Mouse (Mus musculus): ENCODE measurements around the gene Ccdc13.

Ccdc13 gene

DNA sequence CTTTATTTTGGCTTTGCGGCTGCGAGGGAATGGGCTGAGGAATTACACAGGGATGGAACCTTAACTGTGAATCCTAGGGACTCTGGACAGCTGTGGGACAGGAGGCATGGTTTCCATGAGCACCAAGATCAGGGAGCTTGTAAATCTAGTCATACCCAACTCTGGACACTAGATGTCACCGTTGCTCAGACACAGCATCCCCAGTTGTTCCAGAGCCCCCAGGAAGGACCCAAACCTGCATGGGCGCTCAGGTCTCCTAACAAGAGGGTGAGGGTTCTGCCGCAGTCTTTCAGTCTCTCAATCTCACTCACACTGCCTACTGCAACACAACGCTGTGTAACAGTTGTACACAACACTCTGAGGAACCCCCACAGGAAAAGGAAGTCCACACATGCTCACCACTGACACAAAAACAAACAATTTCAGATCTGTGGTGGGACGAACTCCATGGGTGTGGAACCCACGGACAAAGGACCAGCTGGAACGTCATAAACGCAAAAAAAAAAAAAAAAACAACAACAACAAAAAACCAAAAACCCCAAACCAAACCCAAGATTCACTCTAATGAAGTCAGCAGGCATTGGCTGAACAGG, 7.4 kb upstream of the Ccdc13 start:
- DNase-seq: peak; percentile 67

DNA sequence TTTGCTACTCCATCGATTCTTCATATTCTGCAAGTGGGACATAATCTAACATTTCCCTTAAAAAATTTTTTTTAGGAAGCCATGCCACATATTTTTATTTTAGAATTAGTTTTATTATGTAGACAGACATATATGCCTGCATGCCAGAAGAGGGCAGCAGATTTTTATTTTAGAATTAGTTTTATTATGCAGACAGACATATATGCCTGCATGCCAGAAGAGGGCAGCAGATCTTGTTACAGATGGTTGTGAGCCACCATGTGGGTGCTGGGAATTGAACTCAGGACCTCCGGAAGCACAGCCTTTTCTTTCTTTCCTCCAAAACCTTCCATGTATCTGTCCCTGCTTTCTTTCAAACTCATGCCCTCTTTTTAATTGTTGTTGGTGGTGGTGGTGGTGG, 3.7 kb upstream of the Ccdc13 start:
- no peak for DNase-seq

DNA sequence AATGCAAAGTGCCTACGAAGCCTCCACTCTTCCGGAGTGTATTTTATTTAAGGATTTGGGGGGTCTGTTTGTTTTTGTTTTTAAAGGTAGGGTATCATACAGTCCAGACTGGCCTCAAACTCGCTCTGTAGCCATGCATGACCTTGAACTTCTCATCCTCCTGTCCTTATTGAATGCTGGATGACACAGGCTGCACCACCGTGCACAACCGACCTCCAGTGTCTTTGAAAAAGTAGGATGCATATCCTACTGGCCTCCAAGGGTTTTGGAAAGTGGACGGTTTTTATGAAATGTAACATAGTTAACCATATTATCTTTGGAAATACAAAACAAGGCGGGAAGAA, 333 bp upstream of the Ccdc13 start:
- DNase-seq: no peak

DNA sequence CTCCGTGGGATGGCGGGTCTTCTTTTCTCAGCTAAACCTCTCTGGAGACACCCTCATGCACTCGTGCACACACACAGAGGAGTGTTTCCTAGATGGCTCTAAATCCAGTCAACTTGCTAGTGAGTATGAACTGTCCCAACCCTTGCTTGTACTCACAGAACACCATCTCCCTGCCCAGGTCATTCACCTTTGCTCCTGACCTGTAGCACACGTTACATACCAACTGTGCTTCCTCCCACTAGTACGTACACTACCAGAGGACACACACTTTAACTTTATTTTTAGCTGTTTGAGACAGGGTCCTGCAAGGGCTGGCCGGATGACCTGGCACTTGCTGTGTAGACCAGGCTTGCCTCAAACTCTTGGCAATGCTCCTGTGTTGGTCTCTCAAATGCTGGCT, 1.3 kb downstream of the Ccdc13 start:
- DNase-seq: no peak

DNA sequence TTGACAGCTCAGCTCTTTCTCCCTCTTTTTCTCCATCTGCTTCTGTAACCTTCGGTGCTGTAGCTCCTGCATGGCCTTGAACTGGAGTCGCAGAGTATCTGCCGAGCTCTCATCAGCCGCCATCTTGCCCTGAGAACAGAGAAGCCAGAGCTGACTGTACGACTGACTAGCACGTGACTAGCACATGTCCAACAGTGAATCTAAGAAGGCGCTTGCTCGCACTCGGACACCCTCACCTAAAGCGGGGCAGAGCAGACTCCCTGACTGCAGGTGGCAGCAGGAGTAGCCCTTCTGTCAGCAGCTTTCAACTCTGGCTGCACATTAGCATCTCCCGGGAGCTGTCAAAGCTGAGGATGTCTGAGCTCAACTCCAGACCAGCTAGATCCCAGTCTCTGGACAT, 5.4 kb downstream of the Ccdc13 start:
- DNase-seq: no peak

DNA sequence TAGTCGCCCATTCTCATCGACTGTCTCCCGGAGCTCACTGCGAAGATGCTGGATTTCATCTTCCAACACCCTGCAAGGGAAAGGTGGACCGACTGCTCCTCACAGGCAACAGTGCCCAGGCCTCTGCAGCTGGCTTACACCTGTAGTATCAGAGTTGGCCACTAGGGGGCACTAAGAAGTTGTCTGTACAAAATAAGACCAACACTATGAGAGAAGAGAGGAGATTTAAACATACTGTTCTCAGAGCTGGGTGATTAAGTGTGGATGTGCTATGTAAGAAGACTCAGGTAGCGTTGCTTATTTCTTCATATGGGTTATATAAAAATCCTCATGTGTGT, 8.3 kb downstream of the Ccdc13 start:
- DNase-seq: peak; percentile 79

DNA sequence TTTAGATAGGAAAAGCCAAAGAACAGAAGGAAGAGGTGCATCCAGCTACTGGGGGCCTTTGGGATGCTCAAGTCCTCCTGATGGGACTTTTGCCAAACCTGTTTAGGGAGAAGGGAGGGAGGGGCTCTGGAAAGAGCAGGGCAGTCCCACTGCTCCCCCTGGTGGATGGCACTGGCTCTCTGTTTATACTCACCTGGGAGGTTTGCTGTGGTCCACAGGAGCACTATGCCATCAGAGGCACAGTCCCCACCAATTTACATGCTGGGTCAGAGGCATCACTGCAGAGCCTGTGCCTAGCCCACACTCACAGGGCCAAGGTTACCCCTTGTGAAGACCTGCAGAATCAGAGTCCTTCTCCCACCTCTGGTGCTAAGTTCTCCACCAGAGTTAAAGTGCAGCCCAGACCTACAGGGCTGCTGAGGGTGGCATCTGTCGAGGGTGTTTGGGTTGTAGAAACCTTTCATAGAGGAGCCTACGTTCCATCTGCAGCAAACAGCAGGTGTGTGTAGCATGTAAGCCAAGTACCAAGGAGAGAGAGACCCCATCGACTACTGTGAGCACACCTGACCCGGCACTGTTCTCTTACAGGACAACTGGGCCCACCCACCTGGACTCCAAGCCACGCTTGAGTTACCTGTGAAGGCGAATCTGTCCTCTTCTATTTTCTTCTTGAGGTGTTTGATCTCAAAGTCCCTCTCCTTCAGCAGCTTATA, 8.9 kb downstream of the Ccdc13 start:
- peak; percentile 32 for DNase-seq

DNA sequence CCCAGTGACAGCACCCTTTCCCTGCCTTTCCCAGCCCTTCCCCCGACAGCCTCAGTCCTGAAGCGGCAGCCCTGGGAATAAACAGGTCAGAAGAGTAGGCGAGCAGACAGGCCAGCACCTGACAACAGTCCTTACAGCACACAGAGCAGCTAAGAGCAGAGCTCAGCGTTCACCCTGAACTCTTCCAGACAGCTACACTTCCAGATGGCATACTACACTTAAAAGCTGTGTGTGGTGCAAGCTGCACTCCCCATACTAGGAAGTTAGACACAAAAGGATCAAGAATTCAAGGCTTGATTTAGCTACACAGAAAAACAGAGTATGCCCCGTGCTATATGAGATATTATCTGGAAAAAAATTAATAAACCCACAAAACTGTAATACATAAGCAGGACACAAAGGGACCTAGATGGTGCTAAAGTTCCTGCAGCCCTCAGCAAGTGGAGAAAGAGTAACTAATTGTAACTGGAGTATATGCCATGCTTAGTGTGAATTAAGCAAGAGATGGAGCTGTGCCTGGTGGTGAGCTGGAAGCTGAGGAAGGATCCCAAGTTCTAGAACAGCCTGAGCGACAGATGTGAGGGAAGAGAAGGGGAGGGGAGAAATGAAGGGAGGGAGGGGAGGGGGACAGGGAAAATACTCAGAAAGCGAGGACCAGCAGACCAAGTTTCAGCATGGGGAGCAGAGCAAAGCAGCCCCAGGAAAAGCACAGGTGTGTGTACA, 9.8 kb downstream of the Ccdc13 start:
- DNase-seq: no peak

DNA sequence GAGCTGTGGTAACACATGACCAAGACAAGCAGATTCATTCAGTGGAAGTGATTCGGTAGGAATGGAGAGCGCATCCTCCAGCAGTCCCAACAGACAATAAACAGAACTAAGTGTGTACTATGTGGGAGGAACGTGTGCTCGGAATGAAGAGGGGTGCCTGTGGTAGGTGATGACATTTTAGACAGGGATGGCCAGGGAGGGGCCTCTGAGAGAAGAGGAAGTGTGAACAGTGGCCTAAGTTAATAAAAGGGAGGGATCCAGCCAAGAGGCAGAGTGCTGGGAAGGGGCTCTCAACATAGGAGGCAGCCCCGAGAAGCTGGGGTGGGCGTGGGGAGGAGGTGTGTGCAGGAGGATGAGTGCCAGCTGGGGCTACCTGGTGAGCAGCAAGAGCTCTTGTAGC, 10.9 kb downstream of the Ccdc13 start:
- no peak for DNase-seq

DNA sequence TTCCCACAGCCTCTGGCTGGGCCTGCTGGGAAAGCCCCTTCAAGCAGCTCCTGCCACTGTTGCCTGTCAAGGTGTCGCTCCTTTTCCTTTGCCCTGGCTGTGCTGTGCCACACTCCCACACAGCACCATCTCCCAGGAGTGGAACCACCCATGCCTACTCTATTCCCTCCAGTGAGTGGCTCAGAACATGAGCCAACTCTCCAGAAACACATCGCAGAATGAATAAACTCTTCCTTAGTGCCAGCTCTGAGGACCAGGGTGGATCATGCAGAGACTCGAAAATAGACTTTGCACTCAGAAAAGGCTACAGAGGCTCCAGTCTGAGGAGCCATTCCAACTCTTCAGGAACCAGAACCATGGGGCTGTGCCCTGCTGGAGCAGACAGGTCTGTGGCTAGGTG, 12.9 kb downstream of the Ccdc13 start:
- no peak for DNase-seq

DNA sequence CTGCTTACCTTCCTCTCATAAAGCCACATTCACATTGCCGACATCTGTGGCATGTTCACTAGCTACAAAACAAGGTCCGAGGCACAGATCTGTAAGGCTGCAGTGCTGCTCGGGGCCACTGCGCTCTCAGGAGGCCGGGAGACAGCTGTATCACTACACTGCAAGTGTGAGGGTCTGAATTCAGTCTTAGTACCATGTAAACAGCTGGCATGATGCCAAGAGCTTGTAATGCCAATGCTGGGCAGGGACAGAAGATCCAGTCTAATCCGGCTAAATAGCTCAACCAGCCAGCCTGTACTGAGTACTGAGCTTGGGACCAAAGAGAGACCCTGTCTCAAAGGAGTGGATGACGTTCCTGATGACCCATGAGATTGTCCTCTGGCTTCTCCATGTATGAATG, 15.3 kb downstream of the Ccdc13 start:
- no peak for DNase-seq

DNA sequence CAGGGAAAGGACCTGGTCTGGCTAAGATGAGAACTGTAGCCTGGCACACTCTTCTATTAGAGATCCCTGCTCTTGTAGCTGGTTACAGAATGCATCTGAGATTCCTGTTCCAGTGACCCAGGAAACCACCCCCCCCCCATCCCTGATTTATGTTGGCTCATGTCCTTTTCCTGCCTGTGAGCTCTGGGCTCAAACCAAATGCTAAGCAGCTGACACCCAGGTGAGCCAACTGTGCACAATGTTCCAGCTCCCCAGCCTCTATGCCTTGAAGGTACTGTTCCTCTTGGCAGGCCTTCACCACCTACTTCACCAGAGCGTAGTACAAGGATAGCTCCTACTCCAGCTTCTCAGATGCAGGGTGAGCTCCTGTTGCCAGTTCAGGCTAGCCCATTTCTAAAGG, 16.2 kb downstream of the Ccdc13 start:
- DNase-seq: no peak

DNA sequence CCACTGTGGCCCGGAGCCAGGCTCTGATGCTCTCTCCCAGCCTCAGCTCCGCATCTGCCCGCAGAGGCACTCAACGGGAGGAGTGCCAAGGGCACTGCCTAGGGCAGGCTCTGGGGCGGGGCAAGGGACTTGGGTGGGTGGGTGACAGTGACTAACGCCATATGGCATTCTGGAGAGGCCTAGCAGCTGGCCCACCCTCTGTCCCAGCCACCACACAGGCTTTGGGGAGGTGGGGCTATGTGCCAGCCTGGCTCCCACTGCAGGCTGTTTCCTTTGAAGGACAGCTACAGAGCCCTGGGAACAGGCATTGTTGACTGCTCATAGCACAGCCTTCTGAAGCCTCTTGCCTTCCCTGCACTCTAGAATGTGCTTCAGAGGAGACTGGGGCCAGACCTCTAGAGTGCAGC, 16.7 kb downstream of the Ccdc13 start:
- no peak for DNase-seq

DNA sequence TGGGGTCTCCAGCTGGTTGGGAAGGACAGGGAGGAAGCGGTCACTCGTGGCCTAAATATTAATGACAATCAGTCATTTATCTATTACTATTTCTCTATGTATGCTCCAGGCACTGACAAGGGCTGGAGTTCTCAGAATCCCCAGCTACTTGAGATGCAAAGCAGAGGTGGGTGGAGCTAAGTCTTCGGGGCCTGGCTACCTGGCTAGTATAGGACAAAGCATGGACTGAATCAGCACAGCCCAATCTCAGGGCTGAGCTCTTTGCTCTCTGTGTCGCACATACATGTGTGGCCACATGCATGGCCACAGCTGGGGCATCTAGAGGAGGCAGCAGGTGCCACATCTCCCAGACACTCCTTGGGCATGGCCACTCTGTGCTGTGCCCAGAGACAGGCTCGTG, 18.5 kb downstream of the Ccdc13 start:
- no peak for DNase-seq

DNA sequence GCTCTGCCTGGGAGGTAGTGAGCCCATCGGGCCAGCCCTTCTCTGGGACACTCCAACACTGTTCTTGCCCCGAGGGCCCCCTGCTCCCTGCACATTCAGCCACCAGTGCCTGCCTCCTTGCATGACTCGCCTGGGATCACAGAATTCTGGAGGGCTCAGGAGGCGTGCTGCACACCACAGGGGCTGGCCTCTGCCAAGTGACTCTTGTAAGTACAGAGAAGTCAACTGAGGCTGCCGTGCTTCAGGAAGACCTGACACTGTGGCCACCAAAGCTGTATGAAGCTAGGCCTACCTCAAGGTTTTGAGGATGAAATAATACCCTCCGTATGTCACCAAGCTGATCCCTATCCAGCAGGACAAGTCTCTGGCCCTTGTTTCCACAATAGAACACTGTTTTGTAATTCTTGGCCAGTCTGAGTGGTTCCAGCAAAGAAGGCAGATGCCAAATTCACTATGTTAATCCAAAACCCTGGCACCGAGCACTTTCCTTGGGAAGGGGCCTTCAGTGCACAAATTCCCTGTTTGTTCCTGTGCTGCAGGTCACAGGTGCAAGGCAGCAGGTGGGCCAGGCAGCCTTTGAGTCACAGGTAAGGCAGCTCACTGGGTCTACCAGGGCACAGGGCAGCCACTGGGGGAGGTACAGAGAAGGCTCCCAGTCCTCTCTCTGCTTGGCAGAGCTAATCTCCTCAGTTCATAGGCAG, 19.3 kb downstream of the Ccdc13 start:
- no peak for DNase-seq

DNA sequence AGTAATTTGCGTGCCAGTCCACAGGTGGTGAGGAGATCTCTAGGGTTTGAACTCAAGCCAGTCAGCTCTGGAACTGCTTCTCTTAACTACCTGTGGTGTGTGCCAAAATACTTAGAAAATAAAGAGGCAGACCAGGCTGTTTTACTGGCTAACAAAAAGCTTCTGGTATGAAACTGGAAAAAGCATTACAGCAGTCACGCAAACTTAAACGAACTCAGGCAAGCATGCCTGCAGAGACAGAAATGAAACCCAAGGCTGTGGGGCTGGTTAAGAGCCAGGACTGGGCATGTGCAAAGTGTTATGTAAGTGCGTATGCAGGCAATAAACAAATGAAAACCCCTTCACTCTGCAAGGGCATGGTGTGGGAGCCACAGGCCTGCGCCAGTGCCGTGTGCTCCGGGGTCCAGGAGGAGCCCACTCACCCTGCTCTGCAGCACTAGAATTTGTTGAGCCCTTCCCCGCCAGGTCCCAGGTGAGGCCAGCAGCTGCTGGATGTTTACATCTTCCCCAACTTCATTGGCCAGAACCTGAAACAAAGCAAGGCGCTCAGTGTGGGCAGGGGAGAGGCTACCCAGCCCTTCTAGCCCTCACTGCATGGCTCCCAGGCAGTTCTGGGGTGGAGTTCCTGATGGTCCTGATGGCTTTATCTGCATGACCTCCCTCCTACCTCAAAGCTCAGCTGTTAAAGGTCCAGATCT, 20.0 kb downstream of the Ccdc13 start:
- DNase-seq: no peak

DNA sequence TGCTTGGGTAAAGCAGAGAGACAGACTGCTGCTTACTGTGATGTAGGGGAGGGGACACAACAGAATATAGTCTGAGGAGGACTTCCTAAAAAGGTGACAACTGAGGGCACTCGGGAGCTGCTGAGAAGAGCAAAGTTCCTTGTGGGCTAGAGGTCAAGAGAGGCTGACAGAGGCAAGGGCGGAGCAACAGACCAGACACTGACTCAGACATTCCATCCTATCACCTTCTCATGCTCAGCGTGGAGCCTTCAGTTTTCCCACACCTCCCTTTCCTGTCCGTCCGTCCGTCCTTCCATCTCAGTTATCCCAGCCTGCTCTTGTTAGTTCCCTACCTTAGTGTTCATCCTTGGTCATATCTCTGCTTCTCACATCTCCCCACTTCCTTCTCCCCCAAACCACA, 24.1 kb downstream of the Ccdc13 start:
- DNase-seq: no peak

DNA sequence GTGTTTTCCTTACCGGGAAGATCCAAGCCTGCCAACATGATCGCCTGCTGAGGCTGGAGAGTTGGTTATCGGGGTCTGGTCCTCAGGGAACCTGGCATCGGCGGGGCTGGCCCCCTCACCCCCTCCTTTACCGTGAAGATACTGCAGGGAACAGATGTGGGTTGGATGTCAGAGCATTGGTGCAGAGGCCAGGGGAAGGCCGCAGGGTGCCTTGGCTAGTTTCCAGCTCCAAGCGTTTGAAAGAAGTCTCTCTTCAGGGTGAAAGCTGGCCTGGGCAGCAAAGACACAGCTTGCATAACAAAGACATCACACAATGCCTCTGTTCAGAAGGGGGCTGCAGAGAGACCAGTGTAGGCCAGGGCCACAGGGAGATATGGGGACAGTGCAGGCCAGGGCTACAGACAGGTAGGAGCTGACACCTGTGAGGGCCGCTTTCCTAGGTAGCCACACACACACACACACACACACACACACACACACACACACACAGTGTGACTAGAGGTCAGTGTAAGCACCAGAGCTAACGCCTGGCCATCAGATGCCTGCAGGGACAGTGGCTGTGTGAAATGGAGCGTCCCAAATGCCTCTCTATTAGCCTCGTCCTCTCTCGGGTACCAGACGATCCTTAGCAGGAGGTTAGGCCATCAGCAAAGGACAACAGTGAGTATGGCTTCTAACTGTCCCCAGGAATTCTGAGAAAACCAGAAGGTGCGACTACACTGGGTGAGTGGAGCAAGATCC, 29.0 kb downstream of the Ccdc13 start:
- DNase-seq: peak; percentile 32

DNA sequence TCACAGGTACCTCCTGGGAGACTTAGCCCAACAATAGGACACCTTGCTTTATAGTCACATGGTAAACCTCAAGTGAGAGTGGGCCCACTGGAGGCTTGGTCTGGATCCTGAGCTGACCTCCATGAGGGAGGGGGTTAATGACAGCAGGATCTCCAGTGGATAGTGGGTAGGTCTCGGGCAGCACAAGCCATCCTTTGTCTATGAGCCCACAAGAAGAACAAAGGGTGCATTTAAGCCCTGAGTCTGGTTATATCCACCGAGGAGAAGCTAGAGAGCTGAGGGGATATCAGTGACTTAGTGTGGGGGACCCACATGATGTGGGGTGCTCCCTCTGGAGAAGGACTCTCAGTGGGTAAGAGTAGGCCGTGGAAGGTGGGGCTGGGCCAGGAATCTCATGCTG, 30.8 kb downstream of the Ccdc13 start:
- DNase-seq: no peak

DNA sequence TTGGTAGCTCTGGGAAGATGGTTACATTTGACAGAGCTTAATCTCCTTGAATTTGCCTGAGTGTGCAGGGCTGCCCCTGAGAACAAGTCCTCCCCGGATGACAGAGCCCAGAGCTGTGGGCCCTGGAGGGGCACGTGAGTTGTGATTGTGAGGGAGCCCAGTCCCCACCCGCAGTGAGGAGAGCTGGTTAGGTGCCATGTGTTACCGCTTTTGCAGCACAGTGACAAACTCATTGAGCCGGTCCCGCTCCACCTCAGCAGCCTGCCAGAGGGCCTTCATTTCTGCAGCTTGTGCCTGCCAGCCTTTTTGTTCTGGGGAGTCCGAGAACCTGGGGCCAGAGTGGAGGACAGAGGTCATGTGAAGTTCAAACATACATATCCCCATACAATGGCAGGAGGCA, 31.3 kb downstream of the Ccdc13 start:
- DNase-seq: no peak

DNA sequence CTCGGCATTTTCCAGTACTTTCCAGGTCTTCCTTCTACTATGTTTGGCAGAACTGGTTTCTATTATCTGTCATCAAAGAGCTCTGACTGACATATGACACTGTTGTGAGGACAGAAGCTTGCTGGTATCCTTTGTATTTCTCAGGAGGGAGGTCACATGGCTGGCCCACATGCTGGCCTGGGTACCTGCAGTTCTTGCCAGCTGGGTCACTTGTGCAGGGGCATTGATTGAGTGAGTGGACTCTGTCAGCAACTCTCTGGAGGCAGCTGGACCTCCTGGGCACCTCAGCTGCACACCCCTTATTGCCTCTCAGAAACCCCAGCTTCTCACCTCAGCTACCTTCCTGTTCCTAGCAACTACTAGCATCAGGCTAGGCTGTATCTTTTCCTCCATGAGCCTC, 31.7 kb downstream of the Ccdc13 start:
- no peak for DNase-seq

DNA sequence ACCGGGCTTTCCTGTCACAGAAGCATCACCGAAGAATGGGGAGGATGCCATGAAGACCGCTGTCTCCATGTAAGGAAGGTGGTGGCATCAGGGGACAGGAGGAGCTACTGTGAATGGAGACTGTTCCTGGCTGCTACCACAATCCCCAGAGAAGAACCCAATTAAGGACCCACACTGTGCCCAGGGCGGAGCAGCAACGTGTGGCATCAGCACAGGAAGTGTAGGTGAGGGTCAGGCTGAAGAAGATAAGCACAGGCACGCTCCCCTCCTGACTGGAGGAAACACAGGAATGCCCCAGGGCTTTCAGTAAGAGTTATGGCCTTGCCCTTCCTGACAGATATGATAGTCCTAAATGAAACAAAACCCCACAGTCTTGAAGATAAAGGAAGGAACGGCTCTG, 36.5 kb downstream of the Ccdc13 start:
- DNase-seq: no peak

Measured in embryo, embryonic 11 days (tissue).